Mouse (Mus musculus): Measurements from ENCODE around the gene Mblac2. TPM values are rescaled to one million over a fixed set of nuclear protein-coding genes. Genes with fewer than 3 reads are reported as not detected.

Mblac2 gene
- total and polyA plus RNA-seq, 3 experiments = 0.13 to 0.71 (median 0.42) TPM

GRCm38 (mm10) chr13:81691606-81692005 is 19.5 kb upstream of the Mblac2 start:
- H3K27ac ChIP-seq (ENCODE audit: insufficient read depth, low read depth) = no peak overlapping the region; the same call in 1 of the 2 replicates
- no peaks in the 10 kb centered on the region for H3K27me3 ChIP-seq (replicated peaks)
- in situ Hi-C loops (cut with MboI; ENCODE audit: low pct_ligation_motif_present, low pct_unique_long_range_greater_than_20kb, low sequenced_read_pairs) (no loop called here), dilution Hi-C loops (cut with MboI; ENCODE audit: extremely low pct_ligation_motif_present, extremely low pct_unique_long_range_greater_than_20kb, low sequenced_read_pairs) (no loop called here)
- H3K4me3 ChIP-seq (replicated peaks in 1 of 3; ENCODE audit: low read depth in 2 of 3, low read length in 2 of 3, poor library complexity in 1 of 3) = no peak overlapping the region
- no peaks in the 10 kb centered on the region for H3K79me2 ChIP-seq (replicated peaks; ENCODE audit: control insufficient read depth, extremely low read depth, insufficient read depth, poor library complexity, severe bottlenecking)
- no peak for TF ChIP-seq TCF12 (IDR thresholded peaks at IDR 0.05; ENCODE audit: low read depth, low read length)
- TF ChIP-seq GABPA (IDR thresholded peaks at IDR 0.05; ENCODE audit: insufficient replicate concordance, low read depth, low read length) = no peak
- TF ChIP-seq USF2 (conservative IDR thresholded peaks at IDR 0.05; ENCODE audit: low read depth, low read length) = no peak
- no peak for TF ChIP-seq MEF2A (IDR thresholded peaks at IDR 0.05; ENCODE audit: borderline replicate concordance, low read depth, low read length)
- peak; percentile 89 for TF ChIP-seq MAFK (IDR thresholded peaks at IDR 0.05; ENCODE audit: insufficient replicate concordance, low read length)
- TF ChIP-seq ZC3H11A (IDR thresholded peaks at IDR 0.05; ENCODE audit: low read depth, low read length) = no peak
- no peak overlapping the region for H3K4me2 ChIP-seq (ENCODE audit: insufficient read depth, low read depth, poor library complexity, severe bottlenecking)
- H3K36me3 ChIP-seq (replicated peaks in 1 of 2; ENCODE audit: control insufficient read depth in 1 of 2, insufficient read depth in 1 of 2, low read length in 1 of 2) = peaks cover 11 to 64% of the 10 kb centered on the region in 2 experiments
- no peaks in the 10 kb centered on the region for H3K9me3 ChIP-seq (replicated peaks; ENCODE audit: low read length)
- DNase-seq (ENCODE audit: extremely low read depth) = peak; percentile 41
- H3K9ac ChIP-seq (ENCODE audit: insufficient read depth, low read depth) = no peak overlapping the region
- peaks cover 0 to 21% of the 10 kb centered on the region in 2 experiments; a peak in 2 of 4 replicates for H3K4me1 ChIP-seq (ENCODE audit: control insufficient read depth in 1 of 2, insufficient read depth in 2 of 2)

- Histone ChIP-seq H3K36me3 (replicated peaks in 1 of 2; ENCODE audit: control insufficient read depth in 1 of 2, insufficient read depth in 1 of 2, low read length in 1 of 2) (peaks cover 11 to 66% of the 10 kb centered on the region in 2 experiments), H3K4me2 (ENCODE audit: insufficient read depth, low read depth, poor library complexity, severe bottlenecking) (no peak overlapping the region), H3K4me1 (ENCODE audit: control insufficient read depth in 1 of 2, insufficient read depth in 2 of 2) (peaks cover 0 to 25% of the 10 kb centered on the region in 2 experiments; a peak in 2 of 4 replicates), H3K27me3 (replicated peaks) (no peaks in the 10 kb centered on the region), H3K4me3 (replicated peaks in 1 of 3; ENCODE audit: low read depth in 2 of 3, low read length in 2 of 3, poor library complexity in 1 of 3) (no peak overlapping the region), H3K9me3 (replicated peaks; ENCODE audit: low read length) (no peaks in the 10 kb centered on the region), H3K79me2 (replicated peaks; ENCODE audit: control insufficient read depth, extremely low read depth, insufficient read depth, poor library complexity, severe bottlenecking) (no peaks in the 10 kb centered on the region), H3K9ac (ENCODE audit: insufficient read depth, low read depth) (no peak overlapping the region), H3K27ac (ENCODE audit: insufficient read depth, low read depth) (no peak overlapping the region)
- TF ChIP-seq USF1 (IDR thresholded peaks at IDR 0.05; ENCODE audit: low read depth, low read length) (no peak), JUN (IDR thresholded peaks at IDR 0.05; ENCODE audit: insufficient read depth, low read depth, low read length) (no peak), ELF1 (IDR thresholded peaks at IDR 0.05; ENCODE audit: low read depth, low read length) (no peak), MEF2A (IDR thresholded peaks at IDR 0.05; ENCODE audit: borderline replicate concordance, low read depth, low read length) (no peak), MAZ (IDR thresholded peaks at IDR 0.05; ENCODE audit: low read depth, low read length) (no peak), MYC (IDR thresholded peaks at IDR 0.05; ENCODE audit: low read depth, low read length) (no peak), SIN3A (IDR thresholded peaks at IDR 0.05; ENCODE audit: low read length) (no peak), KAT2A (IDR thresholded peaks at IDR 0.05; ENCODE audit: insufficient replicate concordance, low read length) (no peak), PAX5 (IDR thresholded peaks at IDR 0.05; ENCODE audit: low read length) (no peak), ZKSCAN1 (IDR thresholded peaks at IDR 0.05; ENCODE audit: borderline replicate concordance, low read depth, low read length) (no peak), POLR2AphosphoS2 (IDR thresholded peaks at IDR 0.05; ENCODE audit: low read depth, low read length) (no peak), ZNF384 (IDR thresholded peaks at IDR 0.05; ENCODE audit: low read depth, low read length) (no peak), CTCF (conservative IDR thresholded peaks at IDR 0.05 in 1 of 2, IDR thresholded peaks at IDR 0.05 in 1 of 2; ENCODE audit: low read depth in 2 of 2, low read length in 2 of 2) (no peak), RAD21 (IDR thresholded peaks at IDR 0.05; ENCODE audit: low read depth, low read length) (no peak), GABPA (IDR thresholded peaks at IDR 0.05; ENCODE audit: insufficient replicate concordance, low read depth, low read length) (no peak), TCF12 (IDR thresholded peaks at IDR 0.05; ENCODE audit: low read depth, low read length) (no peak)
- DNase-seq (ENCODE audit: extremely low read depth) = no peak
- in situ Hi-C loops (cut with MboI; ENCODE audit: low pct_ligation_motif_present, low pct_unique_long_range_greater_than_20kb, low sequenced_read_pairs) = no loop called here
- dilution Hi-C loops (cut with MboI; ENCODE audit: extremely low pct_ligation_motif_present, extremely low pct_unique_long_range_greater_than_20kb, low sequenced_read_pairs) = no loop called here
Measured at GRCm38 (mm10) chr13:81694446-81694845, 16.7 kb upstream of the Mblac2 start.
